Mouse (Mus musculus): Measurements from ENCODE around the gene Gngt2. TPM values are rescaled to one million over a fixed set of nuclear protein-coding genes. Genes with fewer than 3 reads are reported as not detected.

Gngt2 gene
- polyA plus RNA-seq, 1 experiment from 2014 or later, result 1.8 TPM

DNA sequence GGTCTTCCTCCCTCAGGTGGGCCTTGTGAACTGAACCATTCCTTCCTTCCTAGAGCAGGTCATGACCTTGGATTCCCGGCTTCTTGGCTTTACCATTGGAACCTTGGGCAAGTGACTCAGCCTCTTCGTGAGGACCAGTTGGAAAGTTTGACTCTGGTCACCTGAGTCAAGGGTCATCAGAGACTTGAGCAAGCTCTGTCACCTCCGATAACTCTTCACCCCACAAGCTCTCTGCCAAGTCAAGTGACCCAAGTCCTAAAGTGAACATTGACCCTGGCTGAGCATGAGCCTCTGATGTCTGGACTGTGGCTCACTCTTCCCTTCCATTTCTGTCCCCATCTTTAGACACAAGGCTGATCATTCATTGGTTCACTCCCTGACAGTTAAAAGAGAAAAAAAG, 15.5 kb upstream of the Gngt2 start:
- Histone ChIP-seq H3K27me3 (ENCODE audit: control insufficient read depth, insufficient read depth, low read length) (peaks cover 29% of the 10 kb centered on the region; the same call in 1 of the 2 replicates), H3K4me2 (ENCODE audit: low read length) (no peak overlapping the region), H3K36me3 (ENCODE audit: control insufficient read depth, insufficient read depth, low read length) (no peaks in the 10 kb centered on the region), H3K9me3 (ENCODE audit: control insufficient read depth, low read length) (no peaks in the 10 kb centered on the region), H3K4me1 (ENCODE audit: control insufficient read depth, insufficient read depth, low read length) (no peaks in the 10 kb centered on the region), H3K27ac (replicated peaks; ENCODE audit: low read depth, low read length) (no peak overlapping the region), H3K9ac (replicated peaks; ENCODE audit: low read length) (no peak overlapping the region), H3K4me3 (replicated peaks; ENCODE audit: low read depth, low read length) (no peak overlapping the region)
- 84% methylated on average over 3 of the region's 3 CpGs for WGBS
- no peak for DNase-seq
- no peak for ATAC-seq (ENCODE audit: low FRiP score, low TSS enrichment)

DNA sequence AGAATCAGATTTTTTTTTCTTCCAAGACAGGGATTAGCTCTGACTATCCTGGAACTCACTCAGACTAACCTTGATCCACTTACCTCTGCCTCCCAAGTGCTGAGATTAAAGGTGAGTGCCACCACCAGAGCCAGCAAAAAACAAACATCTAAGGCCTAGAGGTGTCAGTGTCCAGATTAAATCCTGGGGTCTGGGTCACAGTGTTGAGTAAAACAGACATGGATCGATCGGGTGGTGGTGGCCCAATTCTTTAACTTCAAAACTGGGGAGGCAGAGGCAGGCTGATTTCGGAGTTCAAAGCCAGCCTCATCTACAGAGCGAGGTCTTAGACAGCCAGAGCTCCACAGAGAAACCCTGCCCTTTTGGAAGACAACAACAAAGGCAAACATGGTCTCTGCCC, 14.6 kb upstream of the Gngt2 start:
- peaks cover 36% of the 10 kb centered on the region for H3K27me3 ChIP-seq (ENCODE audit: control insufficient read depth, insufficient read depth, low read length)
- WGBS, result 97% methylated on average over 4 of the region's 4 CpGs
- ATAC-seq (ENCODE audit: low FRiP score, low TSS enrichment), result no peak

DNA sequence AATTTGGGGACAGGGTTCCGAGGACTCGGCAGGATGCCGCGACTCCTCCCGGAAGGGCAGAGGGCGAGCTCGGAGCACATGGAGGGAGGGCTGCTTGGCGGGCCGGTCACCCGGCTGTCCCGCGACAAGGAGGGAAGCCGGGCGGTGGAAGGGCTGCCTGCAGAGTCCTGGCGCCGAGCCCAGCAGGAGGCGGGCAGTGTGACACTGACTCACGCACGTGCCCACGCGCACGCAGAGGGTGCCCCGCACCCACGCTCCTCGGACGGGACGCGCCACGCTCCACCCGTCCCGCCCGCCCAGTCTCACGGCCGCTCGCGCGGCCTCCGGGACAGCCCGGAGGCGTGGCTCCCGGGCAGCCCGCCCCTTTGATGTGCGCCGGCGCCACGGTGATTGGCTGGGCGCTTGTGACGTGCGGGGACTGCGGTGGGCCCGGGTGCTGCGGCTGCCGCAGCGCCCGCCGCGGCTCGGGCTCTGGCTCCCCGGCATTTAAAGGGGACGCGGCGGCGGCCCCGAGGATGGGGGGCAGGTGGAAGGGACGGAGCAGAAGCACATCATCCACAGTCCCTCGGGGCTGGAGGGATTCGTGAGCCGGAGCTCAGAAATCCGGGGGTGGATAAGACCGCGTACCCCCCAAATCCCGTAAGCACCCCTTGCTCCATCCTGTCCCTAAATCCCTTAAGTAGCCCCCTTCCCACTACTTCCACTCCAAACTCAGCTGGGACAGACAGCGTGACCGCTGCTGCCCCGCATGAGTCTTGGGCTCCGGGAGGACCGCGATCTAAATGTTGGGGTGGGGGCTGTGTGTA, 12.7 kb upstream of the Gngt2 start, which contains the start of gene Phospho1:
Phospho1 (plus strand) TSS at position 429 of the 806 bp plus-strand sequence.
- Histone ChIP-seq H3K27ac (replicated peaks; ENCODE audit: low read depth, low read length) (no peak within 1 kb of the TSS), H3K27me3 (ENCODE audit: control insufficient read depth, insufficient read depth, low read length) (peaks cover 53% of the 10 kb centered on the region)
- peak; percentile 97 for ATAC-seq (ENCODE audit: low FRiP score, low TSS enrichment)

More for the DNA sequence above, 14.6 kb upstream of the Gngt2 start:
- DNase-seq, result no peak
- no peaks in the 10 kb centered on the region for H3K9me3 ChIP-seq (ENCODE audit: control insufficient read depth, low read length)
- no peaks in the 10 kb centered on the region for H3K36me3 ChIP-seq (ENCODE audit: control insufficient read depth, insufficient read depth, low read length)
- H3K27ac ChIP-seq (replicated peaks; ENCODE audit: low read depth, low read length), result no peak overlapping the region
- H3K4me3 ChIP-seq (replicated peaks; ENCODE audit: low read depth, low read length), result no peak overlapping the region
- H3K4me2 ChIP-seq (ENCODE audit: low read length), result no peak overlapping the region
- no peak overlapping the region for H3K9ac ChIP-seq (replicated peaks; ENCODE audit: low read length)
- no peaks in the 10 kb centered on the region for H3K4me1 ChIP-seq (ENCODE audit: control insufficient read depth, insufficient read depth, low read length)

DNA sequence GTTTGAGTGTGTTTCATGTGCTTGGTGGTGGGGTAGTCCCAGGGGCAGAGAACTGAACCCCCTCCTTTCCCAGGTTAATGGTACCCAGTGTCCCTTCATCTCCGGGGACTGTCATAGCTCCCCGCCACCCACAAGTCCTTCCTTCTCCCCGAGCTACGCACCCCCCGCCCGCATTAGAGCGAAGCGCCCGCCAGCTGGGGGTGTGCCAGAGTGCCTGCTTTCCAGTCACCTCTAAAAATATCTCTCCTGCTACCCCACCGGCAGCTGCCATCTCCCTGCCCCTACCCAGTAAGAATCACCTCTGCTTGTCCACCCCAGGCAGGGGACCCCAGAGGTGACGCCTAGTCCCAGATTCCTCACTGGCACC, 12.2 kb upstream of the Gngt2 start:
- H3K4me3 ChIP-seq (replicated peaks; ENCODE audit: low read depth, low read length), result peak overlapping the region; percentile 68
- no peak for ATAC-seq (ENCODE audit: low FRiP score, low TSS enrichment)
- H3K27me3 ChIP-seq (ENCODE audit: control insufficient read depth, insufficient read depth, low read length), result peaks cover 59% of the 10 kb centered on the region
- no peaks in the 10 kb centered on the region for H3K4me1 ChIP-seq (ENCODE audit: control insufficient read depth, insufficient read depth, low read length)
- H3K4me2 ChIP-seq (ENCODE audit: low read length), result peak overlapping the region; percentile 99
- H3K9me3 ChIP-seq (ENCODE audit: control insufficient read depth, low read length), result no peaks in the 10 kb centered on the region
- H3K27ac ChIP-seq (replicated peaks; ENCODE audit: low read depth, low read length), result no peak overlapping the region
- WGBS, result 3% methylated on average over 11 of the region's 11 CpGs
- peak overlapping the region; percentile 69 for H3K9ac ChIP-seq (replicated peaks; ENCODE audit: low read length)
- no peaks in the 10 kb centered on the region for H3K36me3 ChIP-seq (ENCODE audit: control insufficient read depth, insufficient read depth, low read length)
- peak; percentile 15 for DNase-seq

More for the DNA sequence above, 12.7 kb upstream of the Gngt2 start, which contains the start of gene Phospho1:
- Histone ChIP-seq H3K9ac (replicated peaks; ENCODE audit: low read length) (peak within 1 kb of the TSS; percentile 69), H3K4me2 (ENCODE audit: low read length) (peak within 1 kb of the TSS; percentile 99), H3K9me3 (ENCODE audit: control insufficient read depth, low read length) (no peaks in the 10 kb centered on the region), H3K4me1 (ENCODE audit: control insufficient read depth, insufficient read depth, low read length) (no peaks in the 10 kb centered on the region), H3K4me3 (replicated peaks; ENCODE audit: low read depth, low read length) (peak within 1 kb of the TSS; percentile 68), H3K36me3 (ENCODE audit: control insufficient read depth, insufficient read depth, low read length) (no peaks in the 10 kb centered on the region)
- peak; percentile 96 for DNase-seq
- 0% methylated on average over 77 of the region's 78 CpGs for WGBS

DNA sequence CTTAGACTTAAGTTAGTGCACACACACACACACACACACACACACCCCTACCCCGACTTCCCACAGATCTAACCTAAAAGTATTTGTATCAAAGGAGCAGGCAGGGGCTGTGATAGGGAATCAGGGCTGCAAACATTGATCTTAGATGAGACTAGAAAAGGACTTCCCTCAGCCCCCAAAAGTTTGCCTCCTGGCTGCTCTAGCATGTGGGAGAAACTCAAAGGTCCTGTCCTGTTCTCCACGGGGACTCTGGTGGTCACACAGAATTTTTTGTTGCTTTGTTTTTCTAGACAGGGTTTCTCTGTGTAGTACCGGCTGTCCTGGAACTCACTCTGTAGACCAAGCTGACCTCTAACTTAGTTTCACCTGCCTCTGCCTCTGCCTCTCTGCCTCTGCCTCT, 11.4 kb upstream of the Gngt2 start:
- Histone ChIP-seq H3K9ac (replicated peaks; ENCODE audit: low read length) (no peak overlapping the region), H3K4me3 (replicated peaks; ENCODE audit: low read depth, low read length) (no peak overlapping the region), H3K4me2 (ENCODE audit: low read length) (no peak overlapping the region), H3K27me3 (ENCODE audit: control insufficient read depth, insufficient read depth, low read length) (peaks cover 66% of the 10 kb centered on the region), H3K4me1 (ENCODE audit: control insufficient read depth, insufficient read depth, low read length) (peaks cover 6% of the 10 kb centered on the region), H3K9me3 (ENCODE audit: control insufficient read depth, low read length) (no peaks in the 10 kb centered on the region), H3K36me3 (ENCODE audit: control insufficient read depth, insufficient read depth, low read length) (no peaks in the 10 kb centered on the region), H3K27ac (replicated peaks; ENCODE audit: low read depth, low read length) (no peak overlapping the region)
- WGBS, result 51% methylated on average over 3 of the region's 3 CpGs
- no peak for ATAC-seq (ENCODE audit: low FRiP score, low TSS enrichment)
- no peak for DNase-seq

DNA sequence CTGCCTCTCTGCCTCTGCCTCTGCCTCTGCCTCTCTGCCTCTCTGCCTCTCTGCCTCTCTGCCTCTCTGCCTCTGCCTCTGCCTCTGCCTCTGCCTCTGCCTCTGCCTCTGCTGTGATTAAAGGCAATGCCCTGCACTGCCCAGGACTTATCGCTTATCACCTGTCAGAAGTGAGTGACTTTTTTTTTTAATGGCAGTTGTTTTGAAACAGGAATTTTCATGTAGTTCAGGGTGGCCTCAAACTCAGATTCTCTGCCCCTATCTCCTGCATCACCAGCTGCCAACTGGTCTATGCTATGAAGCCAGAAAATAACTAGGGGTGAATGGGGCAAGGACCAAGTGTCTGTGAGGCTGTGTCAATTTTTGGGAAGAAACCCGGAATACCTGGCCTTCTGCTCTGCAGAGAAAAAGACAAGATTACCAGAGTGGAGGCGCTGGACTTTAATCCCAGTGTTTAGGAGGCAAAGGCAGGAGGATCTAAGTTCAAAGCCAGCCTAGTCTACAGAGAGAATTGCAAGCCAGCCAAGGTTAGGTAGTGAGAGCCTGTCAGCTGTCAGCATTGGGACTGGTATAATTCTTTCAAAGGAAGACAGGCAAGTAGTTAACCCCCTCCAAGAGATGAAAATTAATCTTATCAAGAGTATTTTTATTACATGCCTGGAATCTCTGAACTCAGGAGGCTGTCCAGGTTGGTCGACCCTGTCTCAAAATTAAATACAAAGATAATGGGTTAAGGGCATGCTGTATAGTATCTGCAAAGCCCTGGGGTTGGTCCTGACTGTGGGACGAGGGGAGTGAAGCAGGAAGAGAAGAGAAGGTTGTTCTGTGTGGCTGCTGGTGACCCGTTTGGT, 10.5 kb upstream of the Gngt2 start:
- DNase-seq, result no peak
- no peak for ATAC-seq (ENCODE audit: low FRiP score, low TSS enrichment)
- WGBS, result 56% methylated on average over 6 of the region's 6 CpGs
- no peaks in the 10 kb centered on the region for H3K36me3 ChIP-seq (ENCODE audit: control insufficient read depth, insufficient read depth, low read length)
- no peak overlapping the region for H3K9ac ChIP-seq (replicated peaks; ENCODE audit: low read length)
- peaks cover 75% of the 10 kb centered on the region for H3K27me3 ChIP-seq (ENCODE audit: control insufficient read depth, insufficient read depth, low read length)
- H3K27ac ChIP-seq (replicated peaks; ENCODE audit: low read depth, low read length), result no peak overlapping the region
- no peak overlapping the region for H3K4me2 ChIP-seq (ENCODE audit: low read length)
- no peak overlapping the region for H3K4me3 ChIP-seq (replicated peaks; ENCODE audit: low read depth, low read length)
- no peaks in the 10 kb centered on the region for H3K9me3 ChIP-seq (ENCODE audit: control insufficient read depth, low read length)
- peaks cover 9% of the 10 kb centered on the region for H3K4me1 ChIP-seq (ENCODE audit: control insufficient read depth, insufficient read depth, low read length)

DNA sequence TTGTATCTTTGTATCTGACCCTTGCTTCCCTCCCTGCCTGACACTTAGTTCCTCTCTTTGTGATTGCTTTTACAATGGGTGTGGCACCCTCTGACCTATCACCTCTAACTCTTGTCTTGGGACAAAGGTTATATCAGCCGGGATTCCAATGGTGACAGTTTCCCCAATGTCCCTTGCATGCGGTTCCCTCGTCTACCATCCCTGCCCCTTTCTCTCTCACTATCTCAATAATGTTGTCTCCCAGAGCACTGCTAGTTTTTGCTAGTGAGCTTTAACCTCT, 9.9 kb upstream of the Gngt2 start:
- H3K27ac ChIP-seq (replicated peaks; ENCODE audit: low read depth, low read length), result no peak overlapping the region
- 24% methylated on average over 3 of the region's 3 CpGs for WGBS
- H3K4me3 ChIP-seq (replicated peaks; ENCODE audit: low read depth, low read length), result no peak overlapping the region
- H3K9ac ChIP-seq (replicated peaks; ENCODE audit: low read length), result no peak overlapping the region
- DNase-seq, result no peak
- H3K36me3 ChIP-seq (ENCODE audit: control insufficient read depth, insufficient read depth, low read length), result no peaks in the 10 kb centered on the region
- H3K9me3 ChIP-seq (ENCODE audit: control insufficient read depth, low read length), result no peaks in the 10 kb centered on the region
- H3K27me3 ChIP-seq (ENCODE audit: control insufficient read depth, insufficient read depth, low read length), result peaks cover 81% of the 10 kb centered on the region
- no peak overlapping the region for H3K4me2 ChIP-seq (ENCODE audit: low read length)
- ATAC-seq (ENCODE audit: low FRiP score, low TSS enrichment), result no peak
- H3K4me1 ChIP-seq (ENCODE audit: control insufficient read depth, insufficient read depth, low read length), result peaks cover 9% of the 10 kb centered on the region

DNA sequence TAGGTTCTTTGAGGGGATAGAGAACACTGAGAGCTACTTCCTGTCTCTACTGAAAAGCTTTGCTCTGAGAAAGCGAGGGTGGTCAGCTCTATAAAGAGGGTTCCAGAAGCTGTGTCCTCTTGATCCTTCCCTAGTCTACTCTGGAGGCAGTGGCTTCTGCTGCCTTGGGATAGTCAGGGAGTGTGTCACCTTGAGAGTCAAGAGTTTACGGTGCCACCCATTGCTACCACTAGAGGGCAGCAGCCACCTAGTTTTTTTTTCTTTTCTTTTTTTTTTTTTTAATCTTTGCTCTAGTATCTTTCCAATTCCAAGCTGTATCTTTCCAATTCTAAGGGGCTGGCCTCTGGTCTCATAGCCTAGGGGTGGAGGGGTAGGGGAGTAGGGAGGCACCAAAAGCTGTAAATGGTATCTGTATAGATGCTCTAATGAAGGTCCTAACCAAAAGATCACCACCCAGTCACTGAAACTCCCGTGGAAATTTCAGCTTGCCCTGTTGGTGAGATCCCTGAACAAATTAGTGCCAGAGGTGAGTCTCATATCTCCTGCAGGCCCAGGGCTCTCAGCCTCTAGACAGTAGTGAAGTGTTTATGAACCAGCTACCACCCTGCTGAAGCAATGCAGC, 9.4 kb upstream of the Gngt2 start:
- Histone ChIP-seq H3K4me2 (ENCODE audit: low read length) (no peak overlapping the region), H3K9me3 (ENCODE audit: control insufficient read depth, low read length) (no peaks in the 10 kb centered on the region), H3K36me3 (ENCODE audit: control insufficient read depth, insufficient read depth, low read length) (no peaks in the 10 kb centered on the region), H3K4me1 (ENCODE audit: control insufficient read depth, insufficient read depth, low read length) (peaks cover 9% of the 10 kb centered on the region), H3K27ac (replicated peaks; ENCODE audit: low read depth, low read length) (no peak overlapping the region), H3K9ac (replicated peaks; ENCODE audit: low read length) (no peak overlapping the region), H3K4me3 (replicated peaks; ENCODE audit: low read depth, low read length) (no peak overlapping the region), H3K27me3 (ENCODE audit: control insufficient read depth, insufficient read depth, low read length) (peaks cover 83% of the 10 kb centered on the region)
- ATAC-seq (ENCODE audit: low FRiP score, low TSS enrichment) (no peak), DNase-seq (peak; percentile 88)
- WGBS, result 16% methylated on average over 3 of the region's 3 CpGs
